Mouse (Mus musculus): Measurements from ENCODE around the gene Rere. TPM values are rescaled to one million over a fixed set of nuclear protein-coding genes. Genes with fewer than 3 reads are reported as not detected.

The Rere gene
- total and polyA plus RNA-seq, 3 experiments, result 4.1 to 31.8 TPM; not detected in 1

DNA sequence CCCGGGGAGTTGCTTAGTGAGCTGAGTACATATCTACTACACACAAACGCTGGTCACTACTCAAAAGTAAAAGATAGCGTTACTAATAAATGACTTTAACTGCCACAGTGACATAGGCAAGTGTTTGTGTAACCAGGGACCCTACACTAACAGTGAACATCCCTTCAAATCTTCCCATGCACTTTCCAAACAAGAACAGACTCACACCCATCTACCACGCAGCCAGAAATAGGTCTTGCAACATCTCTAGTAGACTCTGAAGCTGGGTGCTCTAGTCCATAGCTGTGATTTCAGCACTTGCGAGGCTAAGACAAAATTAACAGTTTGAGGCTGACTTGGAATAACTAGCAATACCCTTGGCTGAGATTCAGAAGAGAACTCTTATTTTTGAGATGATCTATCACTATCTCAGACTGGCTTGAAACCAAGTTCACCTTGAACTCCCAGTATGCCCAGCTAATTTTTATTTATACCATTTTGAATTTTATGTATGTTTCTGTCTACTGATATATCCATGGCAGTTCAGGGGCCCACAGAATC is 31.6 kb upstream of the Rere start (continued):
- TF ChIP-seq SMC3 (IDR thresholded peaks at IDR 0.05; ENCODE audit: low read depth, low read length), result no peak
- no peak for TF ChIP-seq ZC3H11A (IDR thresholded peaks at IDR 0.05; ENCODE audit: low read depth, low read length)

DNA sequence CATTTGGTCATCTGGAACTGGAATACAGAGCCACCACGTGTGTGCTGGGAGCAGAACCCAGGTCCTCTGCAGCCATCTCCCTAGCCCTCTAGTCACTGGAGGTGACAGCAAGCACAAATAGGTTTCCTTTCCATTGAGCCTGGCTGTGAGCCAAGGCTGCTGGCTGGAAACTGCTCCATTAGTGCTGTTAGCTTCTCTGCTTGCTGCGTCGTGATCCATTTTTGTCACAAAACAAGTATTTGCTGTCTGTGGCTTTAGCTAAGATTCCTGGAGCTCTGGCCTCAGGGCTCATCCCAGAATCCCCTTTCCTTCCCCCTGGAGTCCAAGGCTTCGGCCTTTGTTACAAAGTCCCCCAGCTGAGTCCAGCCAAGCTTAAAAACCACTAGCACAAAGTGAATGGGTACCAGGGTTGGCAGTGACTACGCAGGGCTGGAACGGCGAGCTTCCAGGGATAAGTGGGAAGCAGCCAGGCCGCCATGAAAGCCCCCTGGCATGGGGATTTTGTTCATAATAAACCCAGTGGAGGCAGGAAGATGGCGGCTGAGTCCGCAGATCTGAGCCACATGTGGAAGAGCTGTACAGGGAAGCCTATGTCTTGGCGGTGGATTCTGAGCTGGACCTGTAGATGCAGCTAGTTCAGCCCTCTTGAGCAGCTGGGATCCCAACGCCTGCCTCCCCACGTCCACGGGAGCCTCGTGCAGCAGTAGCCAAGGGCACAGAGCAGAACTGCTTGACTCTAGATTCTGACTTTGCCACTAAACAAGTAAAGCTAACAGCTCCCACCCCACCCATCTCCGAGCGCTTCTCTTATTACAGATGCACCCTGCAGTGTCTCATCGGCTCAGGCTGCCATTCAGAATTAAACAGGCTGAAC is 30.7 kb upstream of the Rere start:
- no peaks in the 10 kb centered on the region for H3K9me3 ChIP-seq (replicated peaks; ENCODE audit: insufficient read depth, low read length)
- no peaks in the 10 kb centered on the region for H3K79me2 ChIP-seq (ENCODE audit: control insufficient read depth, insufficient read depth, low read length, poor library complexity)
- DNase-seq (ENCODE audit: low read depth, low spot score), result peak; percentile 67
- TF ChIP-seq MXI1 (IDR thresholded peaks at IDR 0.05; ENCODE audit: low read depth, low read length), result no peak
- no peak; the same call in 1 of the 2 replicates for TF ChIP-seq ZMIZ1 (IDR thresholded peaks at IDR 0.05; ENCODE audit: low read depth, low read length)
- no peak for TF ChIP-seq JUND (IDR thresholded peaks at IDR 0.05; ENCODE audit: low read depth, low read length)
- TF ChIP-seq POLR2AphosphoS2 (IDR thresholded peaks at IDR 0.05; ENCODE audit: low read length), result no peak
- TF ChIP-seq MAZ (IDR thresholded peaks at IDR 0.05; ENCODE audit: low read depth, low read length), result no peak
- TF ChIP-seq ELF1 (IDR thresholded peaks at IDR 0.05; ENCODE audit: low read depth, low read length), result no peak
- no peak for TF ChIP-seq ETS1 (IDR thresholded peaks at IDR 0.05; ENCODE audit: low read depth, low read length)
- TF ChIP-seq ZNF384 (IDR thresholded peaks at IDR 0.05; ENCODE audit: low read depth, low read length), result no peak
- no peak for TF ChIP-seq UBTF (IDR thresholded peaks at IDR 0.05; ENCODE audit: borderline replicate concordance, insufficient read depth, low read depth, low read length)
- TF ChIP-seq MYC (IDR thresholded peaks at IDR 0.05; ENCODE audit: low read depth, low read length), result no peak
- TF ChIP-seq SIN3A (IDR thresholded peaks at IDR 0.05; ENCODE audit: low read length), result no peak
- TF ChIP-seq NELFE (IDR thresholded peaks at IDR 0.05; ENCODE audit: low read depth, low read length), result no peak
- TF ChIP-seq TBP (IDR thresholded peaks at IDR 0.05; ENCODE audit: low read depth, low read length), result no peak
- TF ChIP-seq BHLHE40 (IDR thresholded peaks at IDR 0.05; ENCODE audit: borderline replicate concordance, low read depth, low read length), result no peak
- TF ChIP-seq GABPA (IDR thresholded peaks at IDR 0.05; ENCODE audit: low read depth, low read length), result no peak
- H3K9ac ChIP-seq (ENCODE audit: control insufficient read depth, low read depth, low read length, poor library complexity, severe bottlenecking), result no peak overlapping the region
- H3K27me3 ChIP-seq (ENCODE audit: control insufficient read depth in 1 of 2, insufficient read depth in 2 of 2, low read length in 2 of 2), result no peaks in the 10 kb centered on the region
- H3K36me3 ChIP-seq (ENCODE audit: control insufficient read depth in 1 of 2, insufficient read depth in 2 of 2, low read length in 2 of 2), result peaks cover 0 to 10% of the 10 kb centered on the region in 2 experiments; a peak in 2 of 4 replicates
- no peak overlapping the region for H3K4me3 ChIP-seq (ENCODE audit: control insufficient read depth in 1 of 2, insufficient read depth in 1 of 2, low read depth in 2 of 2, low read length in 2 of 2)
- no peak overlapping the region for H3K27ac ChIP-seq (ENCODE audit: control insufficient read depth, low read depth, low read length)
- H3K4me1 ChIP-seq (ENCODE audit: control insufficient read depth in 1 of 2, insufficient read depth in 2 of 2, low read length in 2 of 2), result no peaks in the 10 kb centered on the region

DNA sequence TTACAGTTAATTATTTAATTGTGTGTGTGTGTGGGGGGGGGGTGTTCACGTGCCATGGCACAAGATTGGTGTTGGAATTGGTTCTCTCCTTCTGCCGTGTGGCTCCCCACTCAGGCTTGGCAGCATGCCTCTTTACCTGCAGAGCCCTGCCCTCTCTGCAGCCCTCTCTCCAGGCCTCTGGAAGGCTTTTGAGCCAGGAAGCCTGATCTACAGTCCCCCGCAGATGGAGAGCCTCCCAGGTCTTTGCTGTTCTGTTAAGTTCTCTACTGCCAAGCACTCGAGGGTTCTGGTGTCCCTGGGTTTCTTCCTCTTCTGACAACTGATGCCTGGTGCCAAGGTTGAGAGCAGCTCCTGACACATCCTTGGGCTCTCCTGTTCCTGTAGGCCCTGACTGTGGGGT is 27.0 kb upstream of the Rere start:
- H3K4me3 ChIP-seq (ENCODE audit: control insufficient read depth in 1 of 2, insufficient read depth in 1 of 2, low read depth in 2 of 2, low read length in 2 of 2), result no peak overlapping the region
- no peaks in the 10 kb centered on the region for H3K79me2 ChIP-seq (ENCODE audit: control insufficient read depth, insufficient read depth, low read length, poor library complexity)
- H3K9ac ChIP-seq (ENCODE audit: control insufficient read depth, low read depth, low read length, poor library complexity, severe bottlenecking), result no peak overlapping the region
- no peaks in the 10 kb centered on the region for H3K27me3 ChIP-seq (ENCODE audit: control insufficient read depth in 1 of 2, insufficient read depth in 2 of 2, low read length in 2 of 2)
- TF ChIP-seq TCF12 (IDR thresholded peaks at IDR 0.05; ENCODE audit: low read depth, low read length), result no peak
- TF ChIP-seq TBP (IDR thresholded peaks at IDR 0.05; ENCODE audit: low read depth, low read length), result no peak
- no peak for TF ChIP-seq KAT2A (conservative IDR thresholded peaks at IDR 0.05; ENCODE audit: low read depth, low read length)
- no peak for TF ChIP-seq HCFC1 (IDR thresholded peaks at IDR 0.05; ENCODE audit: low read depth, low read length)
- TF ChIP-seq SMC3 (IDR thresholded peaks at IDR 0.05; ENCODE audit: low read depth, low read length), result no peak
- TF ChIP-seq POLR2AphosphoS5 (IDR thresholded peaks at IDR 0.05; ENCODE audit: borderline replicate concordance, low read depth, low read length), result no peak
- TF ChIP-seq UBTF (IDR thresholded peaks at IDR 0.05; ENCODE audit: borderline replicate concordance, insufficient read depth, low read depth, low read length), result no peak
- no peak for TF ChIP-seq ETS1 (IDR thresholded peaks at IDR 0.05; ENCODE audit: low read depth, low read length)
- H3K9me3 ChIP-seq (replicated peaks; ENCODE audit: insufficient read depth, low read length), result no peaks in the 10 kb centered on the region
- no peak for DNase-seq (ENCODE audit: low read depth, low spot score)
- H3K36me3 ChIP-seq (ENCODE audit: control insufficient read depth in 1 of 2, insufficient read depth in 2 of 2, low read length in 2 of 2), result peaks cover 0 to 9% of the 10 kb centered on the region in 2 experiments; a peak in 2 of 4 replicates
- H3K27ac ChIP-seq (ENCODE audit: control insufficient read depth, low read depth, low read length), result no peak overlapping the region
- H3K4me1 ChIP-seq (ENCODE audit: control insufficient read depth in 1 of 2, insufficient read depth in 2 of 2, low read length in 2 of 2), result peaks cover 4% of the 10 kb centered on the region in 2 experiments; a peak in 3 of 4 replicates

Data from MEL (cell line).